Mouse (Mus musculus): ENCODE measurements around the gene Rtl3. TPM values are rescaled to one million over a fixed set of nuclear protein-coding genes. Genes with fewer than 3 reads are reported as not detected.

Rtl3 gene
- polyA plus RNA-seq (2015; fragmentation: Nextera tagmentation; extraction: Ambion mirVana) = 35.5 and 40.4 TPM in 2 replicates

DNA sequence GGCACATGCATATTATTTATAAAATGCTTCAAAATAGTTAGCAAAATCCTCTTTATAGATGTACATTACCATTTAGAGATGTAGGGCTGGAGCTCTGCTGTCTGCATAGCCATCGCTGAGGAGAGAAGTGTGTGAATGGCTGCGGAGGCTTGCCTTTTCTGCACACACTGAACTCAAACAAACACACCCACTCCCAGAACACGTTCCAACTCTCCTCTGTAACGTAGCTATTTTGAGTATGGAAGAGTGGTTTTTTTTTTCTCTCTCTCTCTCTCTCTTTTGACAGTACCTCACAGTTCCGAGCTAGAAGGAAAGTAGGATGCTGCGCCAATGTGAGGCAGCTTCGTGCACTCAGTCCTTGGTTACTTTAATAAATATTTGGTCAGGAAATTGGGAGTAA lies at the start of gene Rtl3:
Gene Rtl3, minus strand, starts transcription at position 236 of the 400 bp plus-strand sequence.
- peak within 1 kb of the TSS; percentile 74 for H3K27ac ChIP-seq
- H3K9ac ChIP-seq = no peak within 1 kb of the TSS
- no peaks in the 10 kb centered on the region for H3K9me3 ChIP-seq
- no peaks in the 10 kb centered on the region for H3K4me1 ChIP-seq
- peak; percentile 68 for ATAC-seq (ENCODE audit: insufficient read depth, low FRiP score, low read depth)
- no peaks in the 10 kb centered on the region for H3K27me3 ChIP-seq (replicated peaks)
- peak within 1 kb of the TSS; percentile 30 for H3K4me2 ChIP-seq
- no peaks in the 10 kb centered on the region for H3K36me3 ChIP-seq
- WGBS = 46% methylated on average over 7 of the region's 7 CpGs
- H3K4me3 ChIP-seq (replicated peaks) = peak within 1 kb of the TSS; percentile 18

DNA sequence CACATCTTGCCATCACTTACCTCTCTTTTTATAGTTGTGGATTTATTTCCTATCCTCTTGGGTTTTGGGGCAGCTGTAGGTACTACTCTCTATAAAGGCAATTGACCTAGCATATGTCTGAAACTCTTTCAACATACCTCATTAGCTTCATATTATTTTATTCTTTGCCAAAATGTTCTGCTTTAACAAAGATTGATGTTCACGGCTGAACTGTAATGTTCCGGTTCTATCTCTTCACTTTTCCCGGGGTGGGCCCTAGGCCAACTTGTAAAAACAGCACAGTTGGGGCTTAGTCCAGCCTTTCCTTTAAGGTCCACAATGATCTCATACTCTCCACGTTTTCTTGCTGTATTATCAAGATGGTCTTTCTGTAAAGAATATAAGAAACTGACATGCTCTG lies 31.9 kb upstream of the Rtl3 start:
- Histone ChIP-seq H3K4me1 (no peaks in the 10 kb centered on the region), H3K4me3 (replicated peaks) (no peak overlapping the region), H3K36me3 (no peaks in the 10 kb centered on the region), H3K27ac (peak overlapping the region; percentile 36; the same call in 1 of the 2 replicates), H3K27me3 (replicated peaks) (no peaks in the 10 kb centered on the region), H3K9ac (no peak overlapping the region), H3K9me3 (no peaks in the 10 kb centered on the region), H3K4me2 (no peak overlapping the region)
- no peak for ATAC-seq (ENCODE audit: insufficient read depth, low FRiP score, low read depth)
- WGBS = 39% methylated on average over 4 of the region's 4 CpGs

DNA sequence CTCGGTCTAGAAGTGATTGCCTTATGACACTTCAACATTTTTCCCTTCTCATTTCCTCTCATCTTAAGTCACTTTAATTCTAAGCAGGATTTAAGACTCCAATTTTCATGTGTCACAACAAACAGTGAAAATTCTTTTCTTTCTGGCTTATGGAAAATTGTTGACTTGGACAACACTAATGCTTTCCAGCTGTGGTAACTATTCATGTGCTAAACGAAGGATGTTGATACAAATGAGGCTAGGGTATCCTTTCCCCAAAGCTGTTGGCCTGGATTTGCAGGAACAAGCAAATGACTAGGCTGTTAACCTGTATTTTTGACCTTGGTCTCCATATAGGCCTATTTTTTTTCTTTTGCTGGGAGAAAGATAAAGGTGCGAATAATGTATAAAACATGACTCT lies 31.4 kb upstream of the Rtl3 start:
- ATAC-seq (ENCODE audit: insufficient read depth, low FRiP score, low read depth) = no peak
- no peaks in the 10 kb centered on the region for H3K9me3 ChIP-seq
- no peaks in the 10 kb centered on the region for H3K4me1 ChIP-seq
- H3K9ac ChIP-seq = no peak overlapping the region
- H3K27me3 ChIP-seq (replicated peaks) = no peaks in the 10 kb centered on the region
- H3K4me3 ChIP-seq (replicated peaks) = no peak overlapping the region
- H3K4me2 ChIP-seq = no peak overlapping the region
- H3K36me3 ChIP-seq = no peaks in the 10 kb centered on the region
- peak overlapping the region; percentile 36; the same call in 1 of the 2 replicates for H3K27ac ChIP-seq
- 40% methylated on average over 3 of the region's 3 CpGs for whole genome bisulfite sequencing

DNA sequence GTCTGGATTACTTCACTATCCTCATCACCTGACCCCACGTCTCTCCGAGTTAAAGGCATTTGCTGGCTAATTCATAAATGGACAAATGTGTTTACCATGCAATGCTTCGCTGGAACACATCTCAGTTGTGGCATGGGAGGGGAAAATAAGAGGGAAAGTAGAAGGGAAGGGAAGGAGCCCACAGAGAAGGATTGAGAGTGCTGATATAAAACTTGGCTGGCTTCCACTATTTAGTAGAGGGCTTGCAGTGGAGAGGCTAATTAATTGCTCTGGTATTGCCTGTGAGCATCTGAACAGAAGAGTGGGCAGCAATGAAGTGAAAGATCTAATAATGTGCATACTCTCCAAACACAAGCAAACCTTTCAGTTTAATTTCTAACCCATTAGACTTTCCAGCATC lies 31.0 kb upstream of the Rtl3 start:
- no peaks in the 10 kb centered on the region for H3K4me1 ChIP-seq
- no peaks in the 10 kb centered on the region for H3K9me3 ChIP-seq
- 46% methylated on average over 3 of the region's 3 CpGs for whole genome bisulfite sequencing
- H3K27ac ChIP-seq = peak overlapping the region; percentile 36; the same call in 1 of the 2 replicates
- no peaks in the 10 kb centered on the region for H3K36me3 ChIP-seq
- H3K4me2 ChIP-seq = no peak overlapping the region
- H3K4me3 ChIP-seq (replicated peaks) = no peak overlapping the region
- H3K27me3 ChIP-seq (replicated peaks) = no peaks in the 10 kb centered on the region
- no peak overlapping the region for H3K9ac ChIP-seq
- ATAC-seq (ENCODE audit: insufficient read depth, low FRiP score, low read depth) = no peak; the same call in 1 of the 2 replicates

DNA sequence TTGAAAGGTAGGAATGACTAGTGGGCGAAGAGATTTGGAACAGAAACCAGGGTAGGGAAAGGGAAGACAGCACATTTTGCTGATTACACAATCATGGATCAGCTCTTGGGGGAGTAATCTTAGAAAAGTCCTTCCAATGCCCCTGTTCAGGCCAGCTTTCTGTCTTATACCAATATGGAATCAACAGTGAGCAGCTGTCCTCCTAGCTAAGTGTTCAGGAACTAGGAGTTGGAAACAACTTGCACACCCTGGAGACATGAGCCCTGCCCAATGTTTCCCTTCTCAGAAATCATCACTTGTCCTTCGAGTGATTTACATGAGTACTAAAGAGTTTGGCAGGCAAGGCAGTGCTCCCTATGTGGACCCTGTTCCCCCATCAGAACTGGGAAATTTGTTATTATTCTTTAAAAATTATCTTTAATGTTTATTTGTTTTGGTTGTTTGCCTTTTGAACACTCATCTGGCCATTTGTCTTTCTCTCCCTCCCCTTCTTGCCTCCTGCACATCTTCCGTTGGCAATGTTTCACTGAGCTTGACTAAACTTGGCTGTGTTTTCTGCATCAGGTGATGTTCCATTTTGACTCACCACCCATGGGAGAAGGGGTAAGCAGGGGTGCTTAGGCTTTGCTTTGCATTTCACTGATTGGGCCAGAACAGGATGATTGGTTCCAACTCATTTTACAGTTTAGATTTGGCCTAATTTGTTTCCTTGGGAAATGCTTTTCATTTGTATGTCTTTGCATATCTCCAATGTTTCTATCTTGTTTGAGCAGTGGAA lies 13.3 kb upstream of the Rtl3 start:
- Histone ChIP-seq H3K36me3 (no peaks in the 10 kb centered on the region), H3K9me3 (no peaks in the 10 kb centered on the region), H3K4me1 (no peaks in the 10 kb centered on the region), H3K4me3 (replicated peaks) (no peak overlapping the region), H3K9ac (no peak overlapping the region), H3K27me3 (replicated peaks) (no peaks in the 10 kb centered on the region), H3K27ac (no peak overlapping the region), H3K4me2 (no peak overlapping the region)
- ATAC-seq (ENCODE audit: insufficient read depth, low FRiP score, low read depth) = no peak
- 50% methylated on average over 3 of the region's 3 CpGs for WGBS

DNA sequence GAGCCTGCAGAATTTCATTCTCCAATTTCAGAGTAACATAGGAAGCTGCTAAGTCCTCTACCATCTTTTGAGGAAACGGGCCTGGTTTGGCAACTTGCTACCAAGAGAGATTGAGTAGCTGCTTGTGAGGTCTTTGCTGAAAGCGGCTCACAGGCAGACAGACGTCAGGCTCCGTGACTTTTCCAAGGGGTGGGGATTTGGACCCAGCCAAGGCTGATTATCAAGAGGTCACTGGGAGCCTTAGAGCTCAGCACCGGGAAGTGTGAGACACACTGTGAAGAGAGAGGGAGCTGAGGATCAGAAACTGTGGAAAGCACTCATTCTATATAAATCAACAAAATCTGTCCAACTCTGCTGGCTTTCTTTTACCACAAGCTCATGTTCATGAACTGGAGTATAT lies 853 bp downstream of the Rtl3 start:
- Histone ChIP-seq H3K27me3 (replicated peaks) (no peaks in the 10 kb centered on the region), H3K4me3 (replicated peaks) (peak overlapping the region; percentile 18; the same call in 1 of the 2 replicates), H3K4me2 (peak overlapping the region; percentile 30; the same call in 1 of the 2 replicates), H3K27ac (peak overlapping the region; percentile 57), H3K36me3 (no peaks in the 10 kb centered on the region), H3K9me3 (no peaks in the 10 kb centered on the region), H3K9ac (no peak overlapping the region), H3K4me1 (no peaks in the 10 kb centered on the region)
- 37% methylated on average over 5 of the region's 5 CpGs for WGBS
- no peak; the same call in 1 of the 2 replicates for ATAC-seq (ENCODE audit: insufficient read depth, low FRiP score, low read depth)

DNA sequence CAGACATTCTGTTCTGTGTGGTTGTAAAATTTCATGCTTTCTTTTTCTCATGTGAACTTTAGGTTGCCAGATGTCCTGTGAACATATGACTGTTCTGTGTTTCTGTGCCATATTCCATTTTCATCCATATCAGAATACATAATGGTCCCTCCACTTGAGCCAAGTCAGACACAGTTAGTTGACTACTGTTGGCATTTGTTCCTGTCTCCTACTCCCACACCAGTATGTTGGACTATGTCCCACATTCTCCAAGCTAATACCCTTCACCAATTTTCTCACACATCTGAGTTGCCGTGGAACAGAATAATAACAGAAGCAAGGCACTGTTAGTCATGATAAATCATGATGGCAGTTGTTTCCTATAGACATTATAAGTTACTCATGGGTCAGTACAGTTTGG lies 9.9 kb downstream of the Rtl3 start:
- H3K4me1 ChIP-seq = no peaks in the 10 kb centered on the region
- no peak overlapping the region for H3K27ac ChIP-seq
- 50% methylated on average over 1 of the region's 1 CpGs for WGBS
- H3K9ac ChIP-seq = no peak overlapping the region
- no peak for ATAC-seq (ENCODE audit: insufficient read depth, low FRiP score, low read depth)
- no peak overlapping the region for H3K4me3 ChIP-seq (replicated peaks)
- no peaks in the 10 kb centered on the region for H3K27me3 ChIP-seq (replicated peaks)
- H3K9me3 ChIP-seq = no peaks in the 10 kb centered on the region
- no peak overlapping the region for H3K4me2 ChIP-seq
- no peaks in the 10 kb centered on the region for H3K36me3 ChIP-seq

DNA sequence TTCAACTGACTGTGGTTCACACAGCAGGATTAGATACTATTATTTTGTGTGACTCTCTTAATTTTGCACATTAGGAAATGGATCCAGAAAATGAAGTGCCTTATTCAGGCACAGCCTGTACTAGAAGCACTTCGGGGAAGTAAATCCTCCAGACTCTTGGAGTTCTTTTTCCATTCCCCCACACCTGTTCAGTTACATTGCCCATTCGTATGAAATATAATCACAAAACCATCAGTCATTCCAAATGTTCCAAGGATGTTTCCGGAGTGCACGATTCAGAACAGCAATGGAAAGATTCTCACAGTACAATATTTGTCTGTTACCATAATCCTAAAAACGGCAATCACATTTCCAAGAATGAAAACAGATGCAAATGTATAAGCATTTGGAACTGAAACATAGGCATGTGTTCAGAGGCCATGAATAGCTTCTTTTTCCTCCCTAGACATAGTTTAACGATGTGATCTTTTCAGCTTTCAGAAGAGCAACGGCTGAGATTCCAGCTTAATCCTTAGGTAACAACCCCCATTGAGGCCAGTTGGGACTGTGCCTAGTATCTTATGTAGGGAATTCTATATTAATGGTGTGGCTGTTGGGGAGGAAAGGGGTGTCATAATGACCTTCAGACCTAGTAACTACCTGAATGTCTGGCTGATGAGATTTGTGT lies 30.8 kb downstream of the Rtl3 start:
- no peak for ATAC-seq (ENCODE audit: insufficient read depth, low FRiP score, low read depth)
- WGBS = 52% methylated on average over 7 of the region's 7 CpGs
- no peaks in the 10 kb centered on the region for H3K36me3 ChIP-seq

DNA sequence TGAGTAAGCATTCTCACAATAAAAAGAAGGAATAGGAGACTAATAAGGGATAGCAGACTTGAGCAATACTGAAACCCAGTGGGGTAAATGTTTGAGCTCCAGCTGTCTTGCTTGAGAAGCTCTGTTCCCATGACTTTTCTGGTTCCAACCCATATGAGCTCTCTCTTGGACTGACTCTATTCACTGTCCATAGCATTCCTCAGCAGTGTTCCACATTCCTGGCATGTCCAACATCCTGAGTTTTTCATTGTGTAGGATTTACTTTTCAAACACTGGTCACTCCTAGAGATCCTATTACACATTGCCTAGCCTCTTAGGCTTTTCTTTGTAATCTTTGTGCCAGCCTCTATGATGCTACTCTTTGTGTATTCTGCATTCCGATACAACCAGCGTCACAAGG lies 36.1 kb downstream of the Rtl3 start:
- Histone ChIP-seq H3K4me2 (no peak overlapping the region), H3K9me3 (no peaks in the 10 kb centered on the region), H3K9ac (no peak overlapping the region), H3K4me1 (no peaks in the 10 kb centered on the region), H3K36me3 (no peaks in the 10 kb centered on the region), H3K27me3 (replicated peaks) (no peaks in the 10 kb centered on the region), H3K27ac (no peak overlapping the region), H3K4me3 (replicated peaks) (no peak overlapping the region)
- 72% methylated on average over 2 of the region's 2 CpGs for WGBS
- ATAC-seq (ENCODE audit: insufficient read depth, low FRiP score, low read depth) = no peak

More for the DNA sequence above, 30.8 kb downstream of the Rtl3 start:
- no peaks in the 10 kb centered on the region for H3K9me3 ChIP-seq
- no peaks in the 10 kb centered on the region for H3K27me3 ChIP-seq (replicated peaks)
- H3K4me2 ChIP-seq = no peak overlapping the region
- H3K4me3 ChIP-seq (replicated peaks) = no peak overlapping the region
- H3K27ac ChIP-seq = no peak overlapping the region
- no peak overlapping the region for H3K9ac ChIP-seq
- no peaks in the 10 kb centered on the region for H3K4me1 ChIP-seq

DNA sequence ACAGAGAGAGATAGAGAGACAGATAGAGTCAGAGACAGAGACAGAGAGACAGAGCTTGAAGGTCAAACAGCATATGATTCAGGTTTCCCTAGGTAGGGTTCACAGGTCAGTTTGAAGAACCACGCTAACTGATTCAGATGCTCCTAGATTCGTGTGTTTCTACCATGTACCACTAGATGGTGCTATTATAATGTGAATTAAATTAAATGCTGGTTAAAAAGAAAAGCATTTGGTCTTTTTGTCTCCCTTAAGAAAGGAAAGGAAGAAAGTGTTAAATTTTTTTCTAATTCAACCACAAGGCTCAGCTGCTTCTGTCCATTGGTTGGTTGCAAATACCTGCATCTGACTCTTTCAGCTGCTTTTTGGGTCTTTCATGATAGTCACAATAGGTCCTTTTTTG lies 45.8 kb downstream of the Rtl3 start:
- no peaks in the 10 kb centered on the region for H3K9me3 ChIP-seq
- H3K27me3 ChIP-seq (replicated peaks) = no peaks in the 10 kb centered on the region
- H3K4me2 ChIP-seq = no peak overlapping the region
- no peaks in the 10 kb centered on the region for H3K4me1 ChIP-seq
- no peaks in the 10 kb centered on the region for H3K36me3 ChIP-seq
- 6% methylated on average over 2 of the region's 2 CpGs for WGBS
- H3K27ac ChIP-seq = no peak overlapping the region
- no peak overlapping the region for H3K9ac ChIP-seq
- H3K4me3 ChIP-seq (replicated peaks) = no peak overlapping the region
- ATAC-seq (ENCODE audit: insufficient read depth, low FRiP score, low read depth) = no peak
